Mouse (Mus musculus) forebrain, embryonic 11.5 days (tissue): Measurements from ENCODE around the gene E2f4. TPM values are rescaled to one million over a fixed set of nuclear protein-coding genes. Genes with fewer than 3 reads are reported as not detected.

Source experiments
- ATAC-seq: fragments of 200-750 bp; cut with Nextera tagmentation; replicated peaks from 2 replicates; pipeline ENCODE4 v1.8.0; 2017; ENCODE audit warnings: moderate TSS enrichment; ENCODE audit not compliant: low FRiP score
- DNase-seq: peaks from one replicate; pipeline ENCODE4 v3.0.0-alpha.2; 2017; ENCODE audit warnings: low spot score
- H3K27ac ChIP-seq: fragments of 300-500 bp; sonication (generic); 2 replicates; pipeline ENCODE4 v1.5.1; 2014; ENCODE audit warnings: low read depth, low read length
- H3K27me3 ChIP-seq: fragments of 300-500 bp; sonication (generic); 2 replicates; pipeline ENCODE4 v1.6.1; 2014; ENCODE audit warnings: mild to moderate bottlenecking, low read length, mixed read lengths; ENCODE audit not compliant: control insufficient read depth, insufficient read depth
- H3K36me3 ChIP-seq: fragments of 300-500 bp; sonication (generic); 2 replicates; pipeline ENCODE4 v1.6.1; 2014; ENCODE audit warnings: mild to moderate bottlenecking, low read length, moderate library complexity, mixed read lengths; ENCODE audit not compliant: control insufficient read depth, insufficient read depth
- H3K4me1 ChIP-seq: fragments of 300-500 bp; sonication (generic); replicated peaks from 2 replicates; pipeline ENCODE4 v1.6.1; 2014; ENCODE audit warnings: low read length, mixed read lengths; ENCODE audit not compliant: control insufficient read depth, insufficient read depth
- H3K4me2 ChIP-seq: fragments of 300-500 bp; sonication (generic); 2 replicates; pipeline ENCODE4 v1.6.1; 2014; ENCODE audit warnings: low read depth, mild to moderate bottlenecking, low read length, moderate library complexity, mixed read lengths; ENCODE audit not compliant: severe bottlenecking
- H3K4me3 ChIP-seq: fragments of 300-500 bp; sonication (generic); 2 replicates; pipeline ENCODE4 v1.5.1; 2014; ENCODE audit warnings: low read depth, low read length
- H3K9ac ChIP-seq: fragments of 300-500 bp; sonication (generic); 2 replicates; pipeline ENCODE4 v1.6.1; 2014; ENCODE audit warnings: low read length
- H3K9me3 ChIP-seq: fragments of 300-500 bp; sonication (generic); 2 replicates; pipeline ENCODE4 v1.6.1; 2016; ENCODE audit warnings: low read length, mixed read lengths; ENCODE audit not compliant: control insufficient read depth
- WGBS: fragments of 180-500 bp; shearing (Covaris S2); extraction: QIAGEN DNeasy Blood & Tissue Kit; methylation state at CpG from one replicate; pipeline ENCODE4 v1.1.7; 2014; 5-methylcytosine and 5-hydroxymethylcytosine counted together
- polyA plus RNA-seq: library from polyadenylated mRNA; unstranded; fragments of >200 nt; fragmentation: Nextera tagmentation; extraction: Ambion mirVana; gene quantifications from 2 replicates; pipeline ENCODE4 v1.2.1, GENCODE M21; 2014

The E2f4 gene
- polyA plus RNA-seq, 1 experiment from 2014 or later, result 122 TPM

DNA sequence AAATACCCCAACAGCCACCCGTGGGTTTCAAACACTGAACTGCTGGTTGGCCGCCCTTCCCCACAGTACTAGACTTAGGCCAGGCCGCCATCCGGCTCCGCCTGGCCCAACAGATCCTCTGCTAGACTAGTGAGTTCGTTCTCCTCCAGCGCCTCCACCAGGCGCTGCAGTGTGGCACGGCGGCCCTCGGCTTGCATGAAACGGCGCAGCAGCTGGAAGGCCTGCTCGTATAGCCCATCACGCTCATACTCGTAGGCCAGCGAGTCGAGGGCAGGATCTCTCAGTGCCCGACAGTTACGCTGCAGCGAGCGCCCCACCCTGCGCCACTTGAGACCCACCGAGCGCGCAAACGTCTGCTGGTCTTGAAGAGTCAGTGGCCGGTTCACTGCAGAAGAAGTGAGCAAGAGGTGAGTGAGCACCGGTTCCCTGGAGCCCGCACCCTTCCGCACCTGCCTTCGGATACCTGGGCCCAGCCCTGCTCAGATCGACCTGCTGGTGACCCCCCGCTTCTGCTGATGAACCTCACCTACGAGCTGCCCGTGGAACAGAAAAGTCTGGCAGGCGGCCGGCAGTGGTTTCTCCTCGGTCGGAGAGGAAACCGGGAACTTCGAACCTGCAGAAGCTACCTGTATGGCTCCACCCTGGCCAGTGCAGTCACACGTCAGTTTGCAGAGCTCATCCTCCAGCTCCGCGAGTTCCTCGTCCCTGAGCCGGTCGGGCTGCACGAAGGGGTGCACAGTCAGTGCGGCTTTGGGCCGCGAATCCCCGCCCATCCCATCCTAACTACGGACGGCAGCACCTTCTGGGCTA is 38.3 kb upstream of the E2f4 start:
- peaks cover 60% of the 10 kb centered on the region for H3K27me3 ChIP-seq
- DNase-seq (peak; percentile 74), ATAC-seq (peak; percentile 46)
- peaks cover 17% of the 10 kb centered on the region for H3K4me1 ChIP-seq
- H3K36me3 ChIP-seq, result no peaks in the 10 kb centered on the region
- peak overlapping the region; percentile 78 for H3K4me2 ChIP-seq
- H3K9me3 ChIP-seq, result no peaks in the 10 kb centered on the region
- H3K27ac ChIP-seq, result no peak overlapping the region
- H3K9ac ChIP-seq, result peak overlapping the region; percentile 35
- H3K4me3 ChIP-seq, result peak overlapping the region; percentile 34
- WGBS, result 2% methylated on average over 55 of the region's 55 CpGs

DNA sequence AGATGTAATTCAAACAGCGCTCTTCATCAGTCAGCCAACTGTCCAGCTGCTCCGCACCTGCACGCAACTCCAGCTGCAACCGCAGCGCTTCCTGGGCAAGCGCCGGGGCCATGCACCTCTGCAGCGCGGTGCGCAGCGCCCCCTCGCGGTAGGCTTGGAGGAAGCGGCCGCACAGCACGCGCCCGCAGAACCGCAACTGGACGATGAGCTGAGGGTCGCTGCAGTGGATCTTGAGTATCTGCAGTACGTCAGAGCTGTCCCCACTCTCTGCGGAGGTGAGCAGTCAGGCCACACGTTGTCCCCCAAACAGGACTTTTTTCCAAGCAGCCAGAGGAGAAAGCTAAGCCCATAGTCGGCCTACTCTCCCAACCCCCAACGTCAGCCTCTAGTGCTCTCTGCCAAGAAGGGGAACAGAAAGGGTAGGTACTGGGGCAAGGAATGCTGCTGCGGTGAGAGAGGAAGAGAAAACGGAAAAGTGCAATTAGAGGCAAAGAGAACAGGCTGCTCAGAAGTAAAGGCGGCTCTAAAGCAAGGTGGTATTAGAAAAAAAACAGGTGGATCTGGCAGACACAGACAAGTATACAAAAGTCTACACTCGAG is 37.6 kb upstream of the E2f4 start:
- H3K27me3 ChIP-seq, result peaks cover 65% of the 10 kb centered on the region
- H3K9ac ChIP-seq, result peak overlapping the region; percentile 35
- H3K9me3 ChIP-seq, result no peaks in the 10 kb centered on the region
- H3K27ac ChIP-seq, result no peak overlapping the region
- H3K4me3 ChIP-seq, result peak overlapping the region; percentile 34
- H3K36me3 ChIP-seq, result no peaks in the 10 kb centered on the region
- peaks cover 17% of the 10 kb centered on the region for H3K4me1 ChIP-seq
- peak; percentile 63 for ATAC-seq
- peak overlapping the region; percentile 78 for H3K4me2 ChIP-seq
- peak; percentile 90 for DNase-seq
- WGBS, result 3% methylated on average over 30 of the region's 30 CpGs

DNA sequence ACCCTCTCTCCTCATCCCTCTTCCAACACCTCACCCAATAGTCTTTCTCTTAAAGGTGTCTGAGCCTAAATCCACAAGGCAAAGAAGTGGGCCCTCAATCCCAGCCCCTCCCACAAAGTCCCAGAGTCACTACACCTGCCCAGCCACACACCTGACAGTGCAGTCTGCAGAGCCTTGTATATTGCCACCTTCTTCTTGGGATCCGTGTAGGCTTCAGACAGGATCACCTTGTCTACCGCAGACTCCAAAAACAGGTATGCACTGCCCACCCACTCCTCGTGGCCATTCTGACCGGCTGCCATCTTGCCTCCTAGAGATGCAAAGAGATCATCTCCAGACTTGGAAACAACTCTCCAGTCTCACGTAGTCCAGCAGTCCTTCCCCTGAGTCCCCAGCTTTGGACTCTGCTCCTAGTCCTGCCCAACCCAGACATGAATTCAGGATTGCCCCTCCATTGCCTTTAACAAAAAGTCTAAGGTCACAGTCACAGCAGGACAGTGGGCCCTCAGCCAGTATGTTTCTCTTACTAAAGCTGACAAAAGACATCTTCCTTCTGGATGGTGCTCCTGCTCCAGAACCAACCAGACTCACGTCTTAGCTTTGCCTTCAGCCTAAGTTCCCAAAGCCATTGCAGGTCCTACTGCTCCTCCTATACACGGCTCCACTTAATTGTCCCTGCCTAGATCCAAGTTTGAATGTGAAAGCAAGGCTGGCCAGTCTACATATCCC is 36.9 kb upstream of the E2f4 start:
- ATAC-seq (no peak), DNase-seq (no peak)
- H3K36me3 ChIP-seq, result no peaks in the 10 kb centered on the region
- no peak overlapping the region for H3K9ac ChIP-seq
- no peak overlapping the region for H3K4me2 ChIP-seq
- no peak overlapping the region for H3K27ac ChIP-seq
- no peak overlapping the region for H3K4me3 ChIP-seq
- H3K27me3 ChIP-seq, result peaks cover 66% of the 10 kb centered on the region
- 62% methylated on average over 7 of the region's 7 CpGs for whole genome bisulfite sequencing
- peaks cover 15% of the 10 kb centered on the region; the same call in 1 of the 2 replicates for H3K4me1 ChIP-seq
- no peaks in the 10 kb centered on the region for H3K9me3 ChIP-seq

DNA sequence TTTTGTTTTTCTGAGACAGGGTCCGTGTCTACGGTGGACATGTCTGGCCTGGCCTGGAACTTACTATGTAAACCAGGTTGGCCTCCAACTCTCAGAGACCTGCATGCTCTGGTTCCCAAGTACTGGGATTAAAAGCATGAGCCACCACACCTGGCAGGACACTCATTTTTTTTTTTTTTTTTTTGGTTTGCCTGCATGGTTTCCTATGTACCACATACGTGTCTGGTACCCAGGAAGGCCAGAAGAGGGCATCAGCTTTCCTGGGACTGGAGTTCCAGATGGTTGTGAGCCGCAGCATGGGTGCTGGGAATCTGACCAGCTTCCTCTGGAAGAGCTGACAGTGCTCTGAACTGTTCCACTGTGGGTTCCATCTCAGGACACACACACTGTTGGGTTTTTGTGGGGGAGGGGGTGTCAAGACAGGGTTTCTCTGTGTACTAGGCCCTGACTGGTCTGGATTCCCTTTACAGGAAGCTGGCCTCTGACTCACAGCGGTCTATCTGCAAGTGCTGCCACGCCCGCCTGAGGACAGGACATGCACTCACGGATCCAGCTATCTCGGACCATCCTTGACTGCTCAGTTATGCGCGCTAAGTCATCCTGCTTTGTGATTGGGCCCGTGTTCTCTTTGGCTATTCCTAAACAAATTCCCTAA is 36.0 kb upstream of the E2f4 start:
- no peak overlapping the region for H3K4me3 ChIP-seq
- DNase-seq (peak; percentile 49), ATAC-seq (no peak)
- WGBS, result 86% methylated on average over 12 of the region's 12 CpGs
- no peaks in the 10 kb centered on the region; the same call in 1 of the 2 replicates for H3K9me3 ChIP-seq
- H3K9ac ChIP-seq, result no peak overlapping the region
- no peak overlapping the region for H3K27ac ChIP-seq
- H3K4me2 ChIP-seq, result no peak overlapping the region
- H3K36me3 ChIP-seq, result no peaks in the 10 kb centered on the region
- H3K4me1 ChIP-seq, result peaks cover 15% of the 10 kb centered on the region; the same call in 1 of the 2 replicates
- peaks cover 68% of the 10 kb centered on the region for H3K27me3 ChIP-seq

DNA sequence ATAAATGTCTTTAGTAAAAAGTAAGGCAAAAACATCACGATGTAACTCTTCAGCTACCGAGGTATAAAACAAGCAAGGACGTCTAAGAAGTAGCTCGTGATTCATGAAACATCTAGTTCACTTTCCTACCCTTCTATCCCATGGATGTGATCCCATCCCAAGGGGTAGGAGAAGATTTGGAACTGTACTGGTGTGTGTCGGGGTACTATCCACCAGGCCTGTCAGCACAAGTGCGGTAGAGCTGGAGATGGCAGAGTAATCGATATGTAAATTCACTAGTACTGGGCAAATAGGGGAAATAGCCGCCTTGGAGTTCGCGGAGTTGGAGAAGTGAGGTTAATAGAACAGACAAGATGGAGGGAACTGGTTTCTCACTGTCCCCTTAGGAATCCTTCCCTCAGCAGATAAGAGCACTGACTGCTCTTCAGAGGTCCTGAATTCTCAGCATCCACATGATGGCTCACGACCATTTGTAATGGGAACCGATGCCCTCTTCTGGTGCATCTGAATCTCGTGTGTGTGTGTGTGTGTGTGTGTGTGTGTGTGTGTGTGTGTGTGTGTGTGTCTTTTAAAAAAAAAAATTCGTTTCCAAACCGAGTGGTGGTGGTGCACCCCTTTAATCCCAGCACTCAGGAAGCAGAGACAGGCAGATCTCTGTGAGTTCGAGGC is 34.1 kb upstream of the E2f4 start:
- WGBS, result 40% methylated on average over 16 of the region's 16 CpGs
- Histone ChIP-seq H3K27ac (no peak overlapping the region), H3K27me3 (peaks cover 78% of the 10 kb centered on the region), H3K9me3 (no peaks in the 10 kb centered on the region; the same call in 1 of the 2 replicates), H3K36me3 (no peaks in the 10 kb centered on the region), H3K4me3 (no peak overlapping the region), H3K4me1 (peaks cover 20% of the 10 kb centered on the region; the same call in 1 of the 2 replicates), H3K9ac (no peak overlapping the region), H3K4me2 (no peak overlapping the region)
- DNase-seq (no peak), ATAC-seq (no peak)

DNA sequence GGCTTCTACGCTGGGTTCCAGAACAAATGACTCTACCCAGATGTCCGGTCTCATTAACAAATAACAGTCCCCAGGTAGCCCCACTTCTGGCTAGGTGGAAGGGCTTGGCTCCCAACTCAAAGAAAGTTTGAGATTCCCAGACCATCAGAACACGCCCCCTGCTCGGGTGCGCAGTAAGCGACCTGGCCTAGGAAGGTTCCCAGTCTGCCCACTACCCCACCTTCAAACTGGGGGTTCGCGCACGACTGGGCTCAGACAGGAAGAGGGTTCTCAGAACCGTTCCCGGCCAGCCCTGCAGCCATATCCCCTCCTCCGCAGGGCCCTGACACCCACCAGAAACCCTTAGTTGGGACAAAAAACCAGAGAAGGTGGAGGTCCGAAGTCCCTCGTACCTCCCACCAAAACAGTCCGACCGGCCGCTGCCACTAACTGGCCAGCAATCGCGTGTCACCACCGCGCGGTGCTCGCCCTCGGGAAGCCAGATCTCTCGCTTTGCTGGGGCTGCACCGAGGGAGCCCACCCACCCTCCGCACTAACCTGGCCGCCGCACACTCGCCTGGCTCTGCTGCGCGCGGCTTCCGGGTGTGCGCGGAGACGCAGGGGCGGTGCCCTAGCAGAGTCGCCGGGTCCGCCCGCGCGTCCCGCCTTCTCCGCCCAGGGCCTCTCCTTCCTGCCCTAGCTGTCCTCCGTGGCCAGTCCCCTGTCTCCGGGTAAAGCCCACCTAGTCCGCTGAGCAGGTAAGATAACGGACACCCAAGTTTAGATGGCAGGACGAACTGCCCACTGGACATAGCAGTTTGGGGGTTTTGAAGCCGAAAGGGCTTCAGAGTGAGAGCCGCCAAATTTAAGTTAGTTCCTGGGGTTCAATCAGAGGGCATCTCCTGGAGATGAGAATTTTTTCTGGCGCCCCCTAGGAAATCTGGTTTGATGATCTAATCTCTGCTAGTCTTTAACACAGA is 33.2 kb upstream of the E2f4 start, which contains the start of the genes Tradd and Fbxl8:
Gene Tradd (minus strand): TSS at position 586 of the 959 bp plus-strand sequence.
Gene Fbxl8 (plus strand): TSS at position 625 of the 959 bp plus-strand sequence.
- 1% methylated on average over 54 of the region's 54 CpGs for WGBS

DNA sequence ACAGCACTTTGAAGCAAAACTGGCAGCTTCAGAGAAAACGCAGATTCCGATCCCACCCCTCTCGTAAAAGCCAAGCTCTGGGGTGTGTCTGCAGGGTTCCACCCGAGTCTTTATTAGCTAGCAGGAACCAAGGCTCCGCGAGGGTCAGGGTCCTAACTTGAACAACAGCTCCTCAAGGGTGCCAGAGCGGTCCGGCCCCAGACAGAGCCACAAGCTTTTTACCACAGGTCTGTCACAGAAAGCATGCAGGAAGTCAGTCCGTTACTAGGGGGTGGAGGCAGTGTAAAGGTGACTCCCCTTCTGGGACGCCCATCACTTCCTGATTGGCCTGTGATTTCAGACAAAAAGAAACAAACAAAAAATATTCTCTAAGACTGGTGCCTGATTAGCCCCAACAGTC is 32.3 kb upstream of the E2f4 start:
- ATAC-seq, result no peak
- Histone ChIP-seq H3K4me1 (peaks cover 20% of the 10 kb centered on the region), H3K9ac (no peak overlapping the region), H3K27ac (no peak overlapping the region), H3K4me3 (no peak overlapping the region), H3K27me3 (peaks cover 79% of the 10 kb centered on the region), H3K9me3 (no peaks in the 10 kb centered on the region; the same call in 1 of the 2 replicates), H3K36me3 (no peaks in the 10 kb centered on the region), H3K4me2 (no peak overlapping the region)
- DNase-seq, result peak; percentile 60
- WGBS, result 12% methylated on average over 10 of the region's 10 CpGs

More for the DNA sequence above, 33.2 kb upstream of the E2f4 start, which contains the start of the genes Tradd and Fbxl8:
- Histone ChIP-seq H3K4me2 (peak within 1 kb of the TSS; percentile 89), H3K9ac (peak within 1 kb of the TSS; percentile 55), H3K27me3 (peaks cover 78% of the 10 kb centered on the region), H3K9me3 (no peaks in the 10 kb centered on the region; the same call in 1 of the 2 replicates), H3K4me3 (peak within 1 kb of the TSS; percentile 67), H3K4me1 (peaks cover 20% of the 10 kb centered on the region), H3K27ac (no peak within 1 kb of the TSS), H3K36me3 (no peaks in the 10 kb centered on the region)
- ATAC-seq (peak; percentile 47), DNase-seq (peak; percentile 81)
